In the genomic region with DNA sequence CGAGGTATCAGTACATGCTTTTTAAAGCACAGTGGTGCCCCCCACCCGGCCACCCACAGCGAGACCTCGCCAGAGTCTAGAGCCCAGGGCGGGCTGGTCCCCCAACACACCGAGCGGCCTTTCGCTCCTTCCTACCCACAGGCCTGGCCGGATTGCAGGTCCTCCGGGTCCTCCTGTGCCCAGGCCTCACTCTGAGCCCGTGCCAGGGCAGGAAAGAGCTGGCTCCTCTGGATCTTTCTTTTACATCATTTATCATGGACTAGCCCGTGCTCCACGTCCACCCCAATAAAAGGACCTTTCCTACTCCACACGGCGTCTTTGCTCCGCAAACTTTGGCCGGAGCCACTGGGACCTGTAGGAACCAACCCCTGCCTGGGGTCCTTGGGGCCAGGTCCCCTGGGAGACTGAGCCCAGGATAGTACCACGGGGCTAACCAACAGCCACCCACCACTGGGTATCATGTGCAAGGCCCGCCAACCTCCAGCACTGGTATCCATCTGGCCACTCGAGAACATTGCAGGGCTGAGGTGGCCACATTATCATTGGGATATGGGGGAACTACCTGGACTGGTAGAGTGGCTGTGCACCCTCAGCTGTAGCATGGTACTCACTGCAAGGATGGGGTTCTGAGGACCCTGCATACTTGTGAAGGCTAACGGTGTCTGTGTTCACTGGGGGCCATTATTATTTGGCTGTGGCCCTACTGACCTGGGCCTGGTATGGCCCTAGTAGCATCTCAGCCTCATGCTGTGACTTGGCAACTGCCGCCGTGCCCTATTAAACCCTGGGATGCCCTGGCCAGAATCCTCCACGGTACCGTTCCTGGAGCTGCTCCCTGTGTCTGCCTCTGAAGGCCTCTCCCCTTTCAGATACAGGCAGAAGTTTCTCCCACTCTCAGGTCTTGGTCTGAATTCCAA, we compare ENCODE assay signal across 9 mouse cellular contexts. TPM values are rescaled to one million over a fixed set of nuclear protein-coding genes. Genes with fewer than 3 reads are reported as not detected.
DNase-seq lines count a peak whose midpoint lies in the region; ATAC-seq and TF ChIP-seq lines count a peak whose summit lies in the region.
"Had no signal": no experiment of that assay in that cellular context is flagged by ENCODE, and none has a peak within 500 bp of the region (broad histone marks: within the 10 kb centered on the region; RNA-seq: fewer than 3 reads in every experiment).

No protein-coding gene starts in this region.

- H3K4me1 ChIP-seq in heart, embryonic 13.5 days, result peaks cover 24% of the 10 kb centered on the region
- peaks cover 61% of the 10 kb centered on the region for H3K4me1 ChIP-seq in E14TG2a.4 (replicated peaks; ENCODE audit: low read depth, low read length)
- H3K4me1 ChIP-seq in limb, embryonic 12.5 days (replicated peaks), result peaks cover 12% of the 10 kb centered on the region

- no peaks in the 10 kb centered on the region for H3K9me3 ChIP-seq in heart, embryonic 13.5 days
- H3K9me3 ChIP-seq in E14TG2a.4 (ENCODE audit: low read length), result no peaks in the 10 kb centered on the region
- H3K9me3 ChIP-seq in limb, embryonic 12.5 days, result no peaks in the 10 kb centered on the region
- H3K9me3 ChIP-seq: G1E had no signal

- 0 out of 2 replicates have a peak overlapping the region, but pooled peaks have one; percentile 79 for H3K27ac ChIP-seq in heart, embryonic 13.5 days (replicated peaks)
- H3K27ac ChIP-seq in limb, embryonic 12.5 days, result no peak overlapping the region

- 0 out of 2 replicates have a peak overlapping the region, but pooled peaks have one; percentile 84 for H3K4me2 ChIP-seq in heart, embryonic 13.5 days
- H3K4me2 ChIP-seq in limb, embryonic 12.5 days, result peak overlapping the region; percentile 85; the same call in 1 of the 2 replicates

- WGBS in heart, embryonic 13.5 days, result 92% methylated on average over 25 of the region's 25 CpGs
- WGBS in limb, embryonic 12.5 days, result 87% methylated on average over 25 of the region's 25 CpGs

- no peak for DNase-seq in heart, adult 9 months (ENCODE audit: low spot score in 2 of 2)
- DNase-seq in cerebellum, postnatal 10 days, result peak; percentile 66 to 67
- no peak for DNase-seq in urinary bladder, postnatal 4 days (ENCODE audit: low spot score in 2 of 2)
- DNase-seq in gastrocnemius, adult 18-20 months (ENCODE audit: low spot score), result no peak
- no peak for DNase-seq in ovary, postnatal 10 days (ENCODE audit: low spot score)

- H3K36me3 ChIP-seq in heart, embryonic 13.5 days, result peaks cover 48% of the 10 kb centered on the region
- H3K36me3 ChIP-seq in E14TG2a.4 (ENCODE audit: insufficient read depth, low read length), result peaks cover 56% of the 10 kb centered on the region
- H3K36me3 ChIP-seq in limb, embryonic 12.5 days, result peaks cover 67% of the 10 kb centered on the region

- peaks cover 22% of the 10 kb centered on the region for H3K27me3 ChIP-seq in heart, embryonic 13.5 days (replicated peaks)
- peaks cover 11% of the 10 kb centered on the region for H3K27me3 ChIP-seq in E14TG2a.4 (ENCODE audit: insufficient read depth, low read length)
- no peaks in the 10 kb centered on the region for H3K27me3 ChIP-seq in limb, embryonic 12.5 days

- TF ChIP-seq CTCF in E14TG2a.4 (conservative IDR thresholded peaks at IDR 0.05; ENCODE audit: low read length), result no peak

- ATAC-seq in heart, embryonic 13.5 days (ENCODE audit: extremely low read depth, insufficient number of reproducible peaks, low FRiP score, low TSS enrichment), result no peak
- ATAC-seq in limb, embryonic 12.5 days (ENCODE audit: insufficient number of reproducible peaks, insufficient read depth, low FRiP score, low TSS enrichment, low read depth), result no peak

- 0 out of 2 replicates have a peak overlapping the region, but pooled peaks have one; percentile 69 for H3K4me3 ChIP-seq in heart, embryonic 13.5 days
- H3K4me3 ChIP-seq in E14TG2a.4 (replicated peaks; ENCODE audit: low read length), result peak overlapping the region; percentile 80
- no peak overlapping the region for H3K4me3 ChIP-seq in limb, embryonic 12.5 days (replicated peaks)

- peak overlapping the region; percentile 89; the same call in 1 of the 2 replicates for H3K9ac ChIP-seq in heart, embryonic 13.5 days
- peak overlapping the region; percentile 77; the same call in 1 of the 2 replicates for H3K9ac ChIP-seq in limb, embryonic 12.5 days (replicated peaks)

RNA-seq across cellular contexts. Expression of gene Dda1, which starts 6.0 kb away (rescaled TPM):
- 75.6 and 87.1 TPM in 2 replicates for polyA plus RNA-seq in heart, embryonic 13.5 days (2015; fragmentation: Nextera tagmentation; extraction: Ambion mirVana)
- polyA plus RNA-seq in limb, embryonic 12.5 days (2016; fragmentation: Nextera tagmentation; extraction: Ambion mirVana), result 99.8 and 106 TPM in 2 replicates
- total RNA-seq in gastrocnemius, adult 18-20 months (2021), result 10 to 100 TPM; 28.4 to 31.7 TPM

RNA-seq across cellular contexts. Expression of gene Mrpl34, which starts 10.3 kb away (rescaled TPM):
- polyA plus RNA-seq in heart, embryonic 13.5 days (2015; fragmentation: Nextera tagmentation; extraction: Ambion mirVana), result 165 and 186 TPM in 2 replicates
- 180 and 203 TPM in 2 replicates for polyA plus RNA-seq in limb, embryonic 12.5 days (2016; fragmentation: Nextera tagmentation; extraction: Ambion mirVana)
- 10 to 100 TPM; 65.5 to 71.4 TPM for total RNA-seq in gastrocnemius, adult 18-20 months (2021)

RNA-seq across cellular contexts. Expression of gene Ano8, which starts 10.7 kb away (rescaled TPM):
- polyA plus RNA-seq in heart, embryonic 13.5 days (2015; fragmentation: Nextera tagmentation; extraction: Ambion mirVana), result 0.63 and 0.78 TPM in 2 replicates
- 6.8 and 6.9 TPM in 2 replicates for polyA plus RNA-seq in limb, embryonic 12.5 days (2016; fragmentation: Nextera tagmentation; extraction: Ambion mirVana)
- total RNA-seq in gastrocnemius, adult 18-20 months (2021), result 10 to 100 TPM; 14.6 to 16.0 TPM

RNA-seq across cellular contexts. Expression of gene Abhd8, which starts 11.6 kb away (rescaled TPM):
- 33.0 and 35.5 TPM in 2 replicates for polyA plus RNA-seq in heart, embryonic 13.5 days (2015; fragmentation: Nextera tagmentation; extraction: Ambion mirVana)
- 78.2 and 82.8 TPM in 2 replicates for polyA plus RNA-seq in limb, embryonic 12.5 days (2016; fragmentation: Nextera tagmentation; extraction: Ambion mirVana)
- total RNA-seq in gastrocnemius, adult 18-20 months (2021), result 10 to 100 TPM; 22.4 to 28.0 TPM

RNA-seq across cellular contexts. Expression of gene Gtpbp3, which starts 12.9 kb away (rescaled TPM):
- polyA plus RNA-seq in heart, embryonic 13.5 days (2015; fragmentation: Nextera tagmentation; extraction: Ambion mirVana), result 11.6 and 12.6 TPM in 2 replicates
- 22.1 and 23.2 TPM in 2 replicates for polyA plus RNA-seq in limb, embryonic 12.5 days (2016; fragmentation: Nextera tagmentation; extraction: Ambion mirVana)
- total RNA-seq in gastrocnemius, adult 18-20 months (2021), result 10 to 100 TPM; 10.0 to 10.5 TPM

Comparison
In these comparisons a context has a peak if more than half of its experiments do, and no peak if none do; other contexts are left out.
1. DNase-seq: peak in cerebellum, postnatal 10 days (2 of 2); none in heart, adult 9 months (0 of 2), urinary bladder, postnatal 4 days (0 of 2), gastrocnemius, adult 18-20 months (single experiment) and ovary, postnatal 10 days (single experiment).